Mouse (Mus musculus) midbrain, postnatal 0 days (tissue): ENCODE results near the gene Colgalt2. TPM values are rescaled to one million over a fixed set of nuclear protein-coding genes. Genes with fewer than 3 reads are reported as not detected.

Source experiments
- ATAC-seq: fragments of 200-750 bp; cut with Nextera tagmentation; 2 replicates; pipeline ENCODE4 v1.8.0; 2017; ENCODE audit warnings: moderate number of reproducible peaks, mild to moderate bottlenecking, moderate TSS enrichment, moderate library complexity; ENCODE audit not compliant: low FRiP score
- DNase-seq: peaks from one replicate; pipeline ENCODE4 v3.0.0-alpha.2; 2015; ENCODE audit warnings: low spot score
- H3K27ac ChIP-seq: fragments of 300-500 bp; sonication (generic); 2 replicates; pipeline ENCODE4 v1.5.1; 2014; ENCODE audit warnings: low read depth, mild to moderate bottlenecking, low read length, mixed read lengths
- H3K27me3 ChIP-seq: fragments of 300-500 bp; sonication (generic); 2 replicates; pipeline ENCODE4 v1.6.1; 2014; ENCODE audit warnings: low read length, control low read depth, mixed read lengths; ENCODE audit not compliant: insufficient read depth
- H3K36me3 ChIP-seq: fragments of 300-500 bp; sonication (generic); 2 replicates; pipeline ENCODE4 v1.6.1; 2014; ENCODE audit warnings: low read length, control low read depth, mixed read lengths; ENCODE audit not compliant: insufficient read depth
- H3K4me1 ChIP-seq: fragments of 300-500 bp; sonication (generic); 2 replicates; pipeline ENCODE4 v1.6.1; 2014; ENCODE audit warnings: mild to moderate bottlenecking, control low read depth, antibody characterized with exemption, low read length, mixed read lengths; ENCODE audit not compliant: insufficient read depth
- H3K4me2 ChIP-seq: fragments of 300-500 bp; sonication (generic); 2 replicates; pipeline ENCODE4 v1.6.1; 2014; ENCODE audit warnings: low read depth, mild to moderate bottlenecking, low read length, mixed read lengths; ENCODE audit not compliant: poor library complexity, severe bottlenecking
- H3K4me3 ChIP-seq: fragments of 300-500 bp; sonication (generic); 2 replicates; pipeline ENCODE4 v1.5.1; 2014; ENCODE audit warnings: low read depth, mild to moderate bottlenecking, low read length, moderate library complexity
- H3K9ac ChIP-seq: fragments of 300-500 bp; sonication (generic); replicated peaks from 2 replicates; pipeline ENCODE4 v1.6.1; 2014; ENCODE audit warnings: mild to moderate bottlenecking, low read length, moderate library complexity, mixed read lengths; ENCODE audit not compliant: poor library complexity, severe bottlenecking
- H3K9me3 ChIP-seq: fragments of 300-500 bp; sonication (generic); 2 replicates; pipeline ENCODE4 v1.6.1; 2016; ENCODE audit warnings: low read length, control low read depth
- CTCF ChIP-seq: IDR thresholded peaks from 2 replicates; pipeline ENCODE4 v1.5.1; 2016; ENCODE audit warnings: antibody characterized with exemption, mild to moderate bottlenecking
- WGBS: fragments of 180-500 bp; shearing (Covaris S2); extraction: QIAGEN DNeasy Blood & Tissue Kit; methylation state at CpG from one replicate; pipeline ENCODE4 v1.1.7; 2014; 5-methylcytosine and 5-hydroxymethylcytosine counted together
- polyA plus RNA-seq: library from polyadenylated mRNA; unstranded; fragments of >200 nt; fragmentation: Nextera tagmentation; extraction: Ambion mirVana; gene quantifications from 2 replicates; pipeline ENCODE4 v1.2.1, GENCODE M21; 2015
- total RNA-seq: library from RNA; depleted of rRNA; stranded (reverse); fragments of >200 nt; gene quantifications from 2 replicates; pipeline ENCODE4 v1.2.3, GENCODE M21; 2014

The Colgalt2 gene
- total and polyA plus RNA-seq, 2 experiments from 2014 or later: 5.3 to 14.2 TPM

- Histone ChIP-seq H3K4me3 (no peak overlapping the region), H3K27me3 (no peaks in the 10 kb centered on the region), H3K4me1 (0 out of 2 replicates have a peak, but pooled peaks cover 2% of the 10 kb centered on the region), H3K9ac (no peak overlapping the region), H3K4me2 (no peak overlapping the region), H3K27ac (no peak overlapping the region), H3K9me3 (peaks cover 5% of the 10 kb centered on the region), H3K36me3 (no peaks in the 10 kb centered on the region)
- 95% methylated on average over 2 of the region's 2 CpGs for WGBS
- no peak for DNase-seq
- ATAC-seq: no peak
- TF ChIP-seq CTCF: no peak
Measured at GRCm38 (mm10) chr1:152413116-152413515, 13.5 kb downstream of the Colgalt2 start.

GRCm38 (mm10) chr1:152413961-152414360 is 14.3 kb downstream of the Colgalt2 start:
- 81% methylated on average over 1 of the region's 1 CpGs for WGBS

GRCm38 (mm10) chr1:152414451-152414850 is 14.8 kb downstream of the Colgalt2 start:
- Histone ChIP-seq H3K36me3 (no peaks in the 10 kb centered on the region), H3K4me1 (0 out of 2 replicates have a peak, but pooled peaks cover 2% of the 10 kb centered on the region), H3K4me3 (no peak overlapping the region), H3K9me3 (peaks cover 5% of the 10 kb centered on the region), H3K27me3 (no peaks in the 10 kb centered on the region), H3K4me2 (no peak overlapping the region), H3K27ac (no peak overlapping the region), H3K9ac (no peak overlapping the region)
- DNase-seq: peak; percentile 44
- 67% methylated on average over 10 of the region's 10 CpGs for WGBS
- no peak for TF ChIP-seq CTCF
- ATAC-seq: no peak

More at GRCm38 (mm10) chr1:152413961-152414360, 14.3 kb downstream of the Colgalt2 start:
- ATAC-seq: no peak
- Histone ChIP-seq H3K27me3 (no peaks in the 10 kb centered on the region), H3K9me3 (peaks cover 5% of the 10 kb centered on the region), H3K9ac (no peak overlapping the region), H3K36me3 (no peaks in the 10 kb centered on the region), H3K4me2 (no peak overlapping the region), H3K4me1 (0 out of 2 replicates have a peak, but pooled peaks cover 2% of the 10 kb centered on the region), H3K27ac (no peak overlapping the region), H3K4me3 (no peak overlapping the region)
- DNase-seq: no peak
- no peak for TF ChIP-seq CTCF

DNA sequence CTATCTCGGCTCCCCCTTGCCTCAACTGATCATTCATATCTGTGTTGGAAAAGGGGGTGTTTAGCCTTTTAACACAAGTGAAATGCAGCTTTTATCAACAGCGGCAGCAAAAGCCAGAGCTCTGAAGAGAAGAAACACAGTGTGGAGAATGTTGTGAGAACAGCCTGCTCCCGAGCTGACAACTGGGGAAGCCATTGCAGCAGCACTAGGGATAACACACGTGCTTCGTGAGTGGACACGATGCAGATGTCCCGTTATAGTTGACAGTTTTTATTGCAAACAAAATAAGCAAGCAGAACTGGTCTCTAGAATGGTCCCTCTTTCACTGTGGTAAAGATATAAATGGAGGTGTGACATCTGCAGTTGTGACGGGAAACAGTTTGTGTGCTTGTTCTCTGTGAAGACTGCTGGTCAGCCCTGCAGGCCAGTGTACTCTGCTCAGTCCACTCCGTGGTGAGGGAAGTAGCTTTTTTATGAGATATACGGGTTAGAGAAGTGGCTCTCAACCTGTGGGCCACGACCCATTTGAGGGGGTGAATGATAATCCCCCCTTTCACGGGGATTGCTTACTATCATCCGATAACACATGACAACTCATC is 16.8 kb downstream of the Colgalt2 start:
- Histone ChIP-seq H3K4me3 (no peak overlapping the region), H3K4me1 (no peaks in the 10 kb centered on the region), H3K27ac (no peak overlapping the region), H3K9ac (no peak overlapping the region), H3K9me3 (peaks cover 5% of the 10 kb centered on the region), H3K36me3 (no peaks in the 10 kb centered on the region), H3K4me2 (no peak overlapping the region), H3K27me3 (no peaks in the 10 kb centered on the region)
- DNase-seq: no peak
- no peak for TF ChIP-seq CTCF
- no peak for ATAC-seq
- 88% methylated on average over 13 of the region's 13 CpGs for WGBS

DNA sequence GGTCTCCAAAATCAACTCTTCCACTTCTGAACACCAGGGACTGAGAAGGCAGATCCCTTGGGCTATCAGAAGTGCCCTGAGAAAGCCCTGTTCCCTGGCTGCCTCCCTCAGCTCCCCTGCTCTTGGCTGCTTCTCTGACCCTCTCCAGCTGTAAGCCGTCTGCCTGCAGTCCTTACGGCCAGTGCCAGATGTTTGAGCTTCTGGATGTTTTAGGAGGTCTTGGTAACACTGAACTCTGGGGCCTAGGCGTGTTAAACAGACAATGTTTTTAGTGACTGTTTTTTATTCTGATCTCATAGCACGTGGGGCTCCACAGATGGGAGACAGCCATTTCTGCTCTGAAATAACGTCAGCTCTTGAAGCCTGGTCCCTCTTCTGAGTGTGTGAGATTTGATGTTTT is 18.0 kb downstream of the Colgalt2 start:
- Histone ChIP-seq H3K36me3 (no peaks in the 10 kb centered on the region), H3K27me3 (no peaks in the 10 kb centered on the region), H3K4me3 (no peak overlapping the region), H3K4me2 (no peak overlapping the region), H3K9me3 (no peaks in the 10 kb centered on the region), H3K9ac (no peak overlapping the region), H3K4me1 (no peaks in the 10 kb centered on the region), H3K27ac (no peak overlapping the region)
- no peak for DNase-seq
- no peak for ATAC-seq
- no peak for TF ChIP-seq CTCF
- WGBS: 47% methylated on average over 5 of the region's 5 CpGs

DNA sequence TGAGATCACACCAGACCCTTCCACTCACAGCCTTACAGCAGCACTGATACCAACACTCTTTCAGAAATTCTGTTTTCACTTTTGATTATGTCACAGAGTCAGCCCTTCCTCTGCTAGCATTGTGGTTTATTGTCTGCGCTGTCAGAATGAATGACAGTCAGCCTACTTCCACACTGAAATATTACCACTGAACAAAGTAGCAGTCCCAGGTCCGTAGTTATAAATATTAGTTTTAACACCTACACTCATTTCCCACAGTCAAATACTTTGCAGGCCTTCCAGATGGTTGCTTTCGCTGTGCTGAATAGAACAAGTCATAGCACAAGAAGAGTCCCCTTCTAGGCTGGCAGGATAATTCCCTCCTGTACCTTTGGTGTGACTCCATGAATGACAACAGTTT is 22.7 kb downstream of the Colgalt2 start:
- ATAC-seq: no peak
- no peak for TF ChIP-seq CTCF
- H3K9ac ChIP-seq: no peak overlapping the region
- no peak overlapping the region for H3K4me2 ChIP-seq
- no peaks in the 10 kb centered on the region for H3K9me3 ChIP-seq
- no peaks in the 10 kb centered on the region; the same call in 1 of the 2 replicates for H3K4me1 ChIP-seq
- 79% methylated on average over 3 of the region's 3 CpGs for WGBS
- no peaks in the 10 kb centered on the region for H3K36me3 ChIP-seq
- H3K27me3 ChIP-seq: no peaks in the 10 kb centered on the region
- H3K4me3 ChIP-seq: no peak overlapping the region
- no peak for DNase-seq
- H3K27ac ChIP-seq: no peak overlapping the region
